Comparison of ENCODE assay signal across 12 mouse cellular contexts in the genomic region with DNA sequence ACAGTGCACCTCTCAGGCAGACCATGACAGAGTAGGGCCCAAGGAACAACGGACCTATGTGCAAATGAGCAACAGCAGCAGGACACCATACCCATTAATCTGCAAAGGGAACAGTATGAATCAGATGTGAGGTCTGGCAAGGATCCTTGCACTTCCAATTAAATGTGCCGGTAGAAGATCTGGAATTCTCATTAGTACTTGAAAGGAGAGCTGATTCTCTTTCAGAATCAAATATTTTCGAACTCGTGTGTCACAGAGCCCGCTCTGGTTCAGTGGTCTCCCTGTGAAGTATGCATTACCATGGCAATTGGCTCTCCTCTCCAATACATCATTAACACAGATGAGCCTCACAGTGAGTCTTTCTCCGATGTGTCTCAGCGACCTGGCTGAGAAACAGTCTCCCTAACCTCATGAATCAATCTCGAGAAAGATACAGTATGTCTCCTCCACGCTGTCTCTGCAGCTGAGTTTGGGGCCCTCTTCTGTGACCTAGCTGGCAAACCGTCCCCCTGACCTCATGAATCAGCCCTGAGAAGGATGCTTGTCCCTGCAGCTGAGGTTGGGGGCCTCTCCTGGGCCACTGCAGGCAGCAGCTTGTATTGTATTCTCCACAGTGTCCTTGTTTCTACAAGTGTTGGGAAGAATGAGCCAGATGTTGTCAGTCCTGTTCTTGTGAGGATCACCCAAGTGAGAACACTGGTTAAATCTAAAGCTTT.
DNase-seq lines count a peak whose midpoint lies in the region; ATAC-seq and TF ChIP-seq lines count a peak whose summit lies in the region.
"Had no signal": no experiment of that assay in that cellular context is flagged by ENCODE, and none has a peak within 500 bp of the region (broad histone marks: within the 10 kb centered on the region; RNA-seq: fewer than 3 reads in every experiment).

No protein-coding gene starts in this region.

- no peak overlapping the region for H3K4me3 ChIP-seq in embryonic facial prominence, embryonic 14.5 days (ENCODE audit: low read depth, low read length)
- no peak overlapping the region for H3K4me3 ChIP-seq in embryonic facial prominence, embryonic 10.5 days
- H3K4me3 ChIP-seq in forebrain, postnatal 0 days (ENCODE audit: low read depth, low read length), result no peak overlapping the region
- no peak overlapping the region for H3K4me3 ChIP-seq in midbrain, embryonic 13.5 days (replicated peaks)
- H3K4me3 ChIP-seq: embryonic facial prominence, embryonic 12.5 days had no signal

- H3K9me3 ChIP-seq in embryonic facial prominence, embryonic 14.5 days (ENCODE audit: control insufficient read depth, low read length), result no peaks in the 10 kb centered on the region
- no peaks in the 10 kb centered on the region for H3K9me3 ChIP-seq in embryonic facial prominence, embryonic 10.5 days
- no peaks in the 10 kb centered on the region for H3K9me3 ChIP-seq in forebrain, postnatal 0 days (ENCODE audit: low read length)
- no peaks in the 10 kb centered on the region for H3K9me3 ChIP-seq in midbrain, embryonic 13.5 days
- H3K9me3 ChIP-seq: embryonic facial prominence, embryonic 12.5 days had no signal

- no peak overlapping the region for H3K4me2 ChIP-seq in embryonic facial prominence, embryonic 14.5 days (ENCODE audit: low read depth, low read length)
- no peak overlapping the region for H3K4me2 ChIP-seq in forebrain, postnatal 0 days (ENCODE audit: low read depth)
- H3K4me2 ChIP-seq in midbrain, embryonic 13.5 days (replicated peaks), result no peak overlapping the region
- H3K4me2 ChIP-seq: embryonic facial prominence, embryonic 12.5 days had no signal

- H3K9ac ChIP-seq in embryonic facial prominence, embryonic 14.5 days (ENCODE audit: low read depth, low read length), result no peak overlapping the region
- no peak overlapping the region for H3K9ac ChIP-seq in forebrain, postnatal 0 days
- H3K9ac ChIP-seq in midbrain, embryonic 13.5 days (replicated peaks), result 0 out of 2 replicates have a peak overlapping the region, but pooled peaks have one; percentile 20
- H3K9ac ChIP-seq: embryonic facial prominence, embryonic 12.5 days had no signal

- no peak for TF ChIP-seq CTCF in forebrain, postnatal 0 days (IDR thresholded peaks at IDR 0.05; ENCODE audit: low read depth)

- no peaks in the 10 kb centered on the region for H3K36me3 ChIP-seq in embryonic facial prominence, embryonic 14.5 days (ENCODE audit: control insufficient read depth, insufficient read depth, low read length)
- H3K36me3 ChIP-seq in embryonic facial prominence, embryonic 10.5 days (replicated peaks), result 0 out of 2 replicates have a peak, but pooled peaks cover 5% of the 10 kb centered on the region
- peaks cover 8% of the 10 kb centered on the region; the same call in 1 of the 2 replicates for H3K36me3 ChIP-seq in forebrain, postnatal 0 days (ENCODE audit: insufficient read depth)
- H3K36me3 ChIP-seq in midbrain, embryonic 13.5 days, result no peaks in the 10 kb centered on the region
- H3K36me3 ChIP-seq: embryonic facial prominence, embryonic 12.5 days had no signal

- ATAC-seq in embryonic facial prominence, embryonic 14.5 days (ENCODE audit: low read depth), result peak; percentile 18; the same call in 1 of the 2 replicates
- ATAC-seq in forebrain, postnatal 0 days, result no peak; the same call in 1 of the 2 replicates
- ATAC-seq in midbrain, embryonic 13.5 days, result peak; percentile 53; the same call in 1 of the 2 replicates
- ATAC-seq in megakaryocyte-erythroid progenitor cell, adult 5-6 weeks (replicated peaks; ENCODE audit: low FRiP score, low TSS enrichment, poor library complexity, severe bottlenecking), result no peak

- 48% methylated on average over 10 of the region's 10 CpGs for WGBS in embryonic facial prominence, embryonic 14.5 days
- 71% methylated on average over 10 of the region's 10 CpGs for WGBS in embryonic facial prominence, embryonic 10.5 days
- 18% methylated on average over 10 of the region's 10 CpGs for WGBS in forebrain, postnatal 0 days
- WGBS in midbrain, embryonic 13.5 days, result 40% methylated on average over 10 of the region's 10 CpGs

- no peaks in the 10 kb centered on the region for H3K27me3 ChIP-seq in embryonic facial prominence, embryonic 14.5 days (replicated peaks; ENCODE audit: control insufficient read depth, insufficient read depth, low read length)
- no peaks in the 10 kb centered on the region for H3K27me3 ChIP-seq in embryonic facial prominence, embryonic 10.5 days (replicated peaks; ENCODE audit: low read depth, poor library complexity, severe bottlenecking)
- H3K27me3 ChIP-seq in forebrain, postnatal 0 days (ENCODE audit: insufficient read depth, low read length), result no peaks in the 10 kb centered on the region
- H3K27me3 ChIP-seq in midbrain, embryonic 13.5 days, result no peaks in the 10 kb centered on the region
- H3K27me3 ChIP-seq: embryonic facial prominence, embryonic 12.5 days had no signal

- DNase-seq in embryonic facial prominence, embryonic 14.5 days (ENCODE audit: low spot score), result peak; percentile 45
- no peak for DNase-seq in embryonic facial prominence, embryonic 10.5 days (ENCODE audit: low spot score)
- DNase-seq in Muller cell, postnatal 12 days (ENCODE audit: inconsistent ontology term), result peak; percentile 96
- peak; percentile 37 for DNase-seq in forebrain, postnatal 0 days
- no peak for DNase-seq in right cerebral cortex, postnatal 14 days
- DNase-seq in spleen, adult 18-20 months, result no peak
- DNase-seq: gastrocnemius, postnatal 14 days; kidney, adult 18-20 months; right cerebral cortex, adult 18-20 months had no signal

- H3K4me1 ChIP-seq in embryonic facial prominence, embryonic 14.5 days (ENCODE audit: control insufficient read depth, insufficient read depth, low read length), result peaks cover 6% of the 10 kb centered on the region; the same call in 1 of the 2 replicates
- H3K4me1 ChIP-seq in embryonic facial prominence, embryonic 10.5 days, result peaks cover 24% of the 10 kb centered on the region
- H3K4me1 ChIP-seq in forebrain, postnatal 0 days (ENCODE audit: insufficient read depth), result peaks cover 26% of the 10 kb centered on the region
- H3K4me1 ChIP-seq in midbrain, embryonic 13.5 days (replicated peaks), result peaks cover 49% of the 10 kb centered on the region

- 0 out of 2 replicates have a peak overlapping the region, but pooled peaks have one; percentile 21 for H3K27ac ChIP-seq in embryonic facial prominence, embryonic 14.5 days (replicated peaks; ENCODE audit: low read depth, low read length)
- H3K27ac ChIP-seq in embryonic facial prominence, embryonic 10.5 days (replicated peaks), result no peak overlapping the region
- no peak overlapping the region for H3K27ac ChIP-seq in forebrain, postnatal 0 days (ENCODE audit: low read depth, low read length)
- H3K27ac ChIP-seq in midbrain, embryonic 13.5 days, result peak overlapping the region; percentile 65
- H3K27ac ChIP-seq: embryonic facial prominence, embryonic 12.5 days had no signal

Comparison
In these comparisons a context has a peak if more than half of its experiments do, and no peak if none do; other contexts are left out.
1. DNase-seq: peak in embryonic facial prominence, embryonic 14.5 days (single experiment), Muller cell, postnatal 12 days (single experiment) and forebrain, postnatal 0 days (single experiment); none in embryonic facial prominence, embryonic 10.5 days (single experiment), right cerebral cortex, postnatal 14 days (single experiment) and spleen, adult 18-20 months (0 of 2).
2. H3K27ac ChIP-seq: peak in embryonic facial prominence, embryonic 14.5 days (single experiment) and midbrain, embryonic 13.5 days (single experiment); none in embryonic facial prominence, embryonic 10.5 days (single experiment) and forebrain, postnatal 0 days (single experiment).
3. ATAC-seq: peak in embryonic facial prominence, embryonic 14.5 days (single experiment) and midbrain, embryonic 13.5 days (single experiment); none in forebrain, postnatal 0 days (single experiment) and megakaryocyte-erythroid progenitor cell, adult 5-6 weeks (single experiment).